Mouse (Mus musculus): ENCODE results near the gene Ankrd9. TPM values are rescaled to one million over a fixed set of nuclear protein-coding genes. Genes with fewer than 3 reads are reported as not detected.

Gene Ankrd9
- 10 to 100 TPM; 16.2 to 17.9 TPM for total RNA-seq (2021)

DNA sequence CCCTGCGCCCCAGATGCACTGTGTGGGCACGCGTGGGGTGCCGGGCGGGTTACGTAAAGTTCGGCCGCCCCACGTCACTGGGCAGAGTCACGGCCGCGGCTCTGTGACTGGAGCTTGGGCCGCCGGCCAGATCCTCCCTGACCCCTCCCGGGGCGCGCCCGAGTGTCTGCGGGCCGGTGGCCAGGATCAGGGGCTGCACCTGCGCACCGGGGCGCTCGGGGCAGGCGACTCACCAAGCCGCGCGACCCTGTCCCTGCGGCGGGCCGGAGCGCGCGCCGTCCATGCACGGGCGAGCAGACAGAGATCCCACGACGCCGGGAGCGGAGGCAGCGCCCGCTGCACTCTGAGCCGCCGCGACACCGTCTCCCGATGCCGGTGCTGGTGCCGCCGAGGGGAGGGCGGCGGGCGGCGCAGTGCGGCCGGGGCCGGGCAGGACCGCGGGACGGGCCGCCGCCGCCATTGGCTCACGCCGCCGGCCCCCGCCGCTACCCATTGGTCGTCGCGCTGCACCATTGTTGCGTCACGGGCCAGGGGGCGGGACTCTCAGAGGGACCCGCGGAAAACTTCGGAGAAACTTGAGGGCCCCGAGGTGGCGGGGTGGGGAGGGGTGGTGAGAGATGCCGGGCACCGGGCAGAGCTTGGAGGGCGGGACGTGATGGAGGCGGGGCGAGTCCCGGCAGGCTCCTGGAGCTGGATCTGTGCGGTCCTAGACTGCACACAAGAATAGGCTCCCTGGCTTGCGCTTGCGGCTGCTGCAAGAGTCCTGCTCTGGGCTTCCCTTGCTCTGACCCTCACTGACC, at the start of gene Ankrd9:
TSS of gene Ankrd9 (minus strand) at position 434 of the 800 bp plus-strand sequence.
- intact Hi-C loops (cut with DNase I): no loop called here
- DNase-seq (ENCODE audit: low spot score in 2 of 2): peak; percentile 93 to 94

DNA sequence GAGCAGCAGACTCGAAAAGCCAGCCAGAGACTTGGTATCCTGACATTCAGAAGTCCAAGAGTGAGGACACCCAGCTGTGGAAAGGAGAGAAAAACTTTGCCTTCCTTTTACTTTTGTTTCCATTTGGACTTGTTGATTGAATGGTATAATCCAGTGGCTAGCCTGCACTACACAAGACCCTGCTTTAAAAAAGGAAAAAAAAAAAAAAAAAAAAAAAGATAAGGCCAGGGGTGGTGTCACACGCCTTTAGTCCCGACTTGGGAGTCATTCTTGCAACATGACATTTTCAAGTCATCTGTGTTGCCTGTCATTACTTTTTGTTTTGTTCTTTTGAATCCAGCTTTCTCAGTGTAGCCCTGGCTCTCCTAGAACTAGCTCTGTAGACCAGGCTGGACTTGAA, 42.7 kb upstream of the Ankrd9 start:
- intact Hi-C loops (cut with DNase I): no loop called here
- DNase-seq (ENCODE audit: low spot score in 2 of 2): no peak

DNA sequence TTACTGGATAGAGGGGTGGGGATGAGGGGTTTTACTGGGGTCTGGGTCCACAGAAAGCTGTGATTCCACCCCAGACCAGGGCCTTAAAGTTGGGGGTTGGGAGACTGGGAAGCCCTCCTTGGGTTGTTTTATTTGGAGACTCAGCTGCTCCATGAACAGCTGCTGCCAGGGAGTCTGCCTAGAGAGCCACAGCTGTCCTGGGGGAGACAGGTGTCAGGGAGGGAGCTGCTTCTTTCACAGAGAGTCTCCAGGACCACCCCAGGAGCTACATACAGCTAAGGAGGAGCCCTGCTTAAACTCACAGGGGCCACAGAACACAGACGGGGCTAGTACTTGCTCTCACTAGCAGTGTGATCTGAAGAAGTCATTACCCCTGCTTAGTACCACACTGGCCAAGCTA, 42.3 kb upstream of the Ankrd9 start:
- intact Hi-C loops (cut with DNase I): no loop called here
- DNase-seq (ENCODE audit: low spot score in 2 of 2): no peak

DNA sequence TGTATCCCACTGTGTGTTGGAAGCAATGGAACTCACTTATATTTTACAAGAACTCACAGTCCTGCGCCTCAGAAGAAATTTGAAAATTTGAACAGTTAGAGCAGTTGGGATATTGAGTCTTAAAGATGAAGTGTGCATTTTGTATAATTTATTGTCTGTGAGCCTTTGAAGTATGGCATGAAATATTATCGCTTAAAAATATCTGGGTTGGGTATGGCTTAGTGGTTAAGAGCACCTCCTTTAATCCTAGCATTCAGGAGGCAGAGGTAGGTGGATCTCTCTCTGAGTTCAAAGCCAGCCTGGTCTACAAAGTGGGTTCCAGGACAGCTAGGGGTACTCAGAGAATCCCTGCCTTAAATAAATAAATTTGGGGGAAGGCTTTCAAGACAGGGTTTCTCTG, 40.2 kb upstream of the Ankrd9 start:
- intact Hi-C loops (cut with DNase I): no loop called here
- no peak for DNase-seq (ENCODE audit: low spot score in 2 of 2)

DNA sequence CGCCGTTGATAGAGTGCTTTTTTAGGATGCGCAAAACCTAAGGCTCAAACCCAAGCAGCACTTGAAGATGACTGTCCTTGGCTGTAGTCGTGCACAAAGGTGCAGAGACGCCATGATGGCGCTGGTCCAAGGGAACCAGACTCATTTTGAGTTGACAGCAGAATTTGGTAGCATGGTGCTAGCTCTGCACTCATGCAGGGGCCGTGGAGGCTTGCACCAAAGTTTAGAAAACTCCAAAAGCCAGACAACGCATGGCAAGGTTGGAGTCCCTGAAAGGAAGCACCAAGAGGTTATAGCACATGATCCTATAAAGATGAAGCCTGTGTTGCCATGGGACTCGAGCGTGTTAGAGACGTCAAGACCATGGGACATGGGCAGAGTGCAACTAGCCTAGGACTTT, 39.2 kb upstream of the Ankrd9 start:
- no peak for DNase-seq (ENCODE audit: low spot score in 2 of 2)
- intact Hi-C loops (cut with DNase I): no loop called here

DNA sequence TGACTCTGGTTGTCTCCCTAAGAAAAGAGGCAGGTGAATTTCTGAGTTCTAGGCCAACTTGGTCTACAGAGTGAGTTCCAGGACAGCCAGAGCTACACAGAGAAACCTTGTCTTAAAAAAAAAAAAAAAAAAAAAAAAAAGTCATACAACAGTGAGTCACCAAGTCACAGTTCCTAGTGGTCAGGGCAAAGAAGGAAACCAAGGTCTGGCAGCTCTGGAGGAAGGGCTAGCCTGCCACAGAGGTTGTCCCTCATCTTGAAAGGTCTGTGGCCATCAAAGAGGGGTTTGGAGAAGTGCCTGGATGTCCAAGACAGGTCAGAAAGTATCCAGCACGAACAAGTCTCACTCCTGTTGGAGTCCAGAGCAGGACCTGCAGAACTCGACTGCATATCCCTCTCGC, 38.0 kb upstream of the Ankrd9 start:
- intact Hi-C loops (cut with DNase I): no loop called here

DNA sequence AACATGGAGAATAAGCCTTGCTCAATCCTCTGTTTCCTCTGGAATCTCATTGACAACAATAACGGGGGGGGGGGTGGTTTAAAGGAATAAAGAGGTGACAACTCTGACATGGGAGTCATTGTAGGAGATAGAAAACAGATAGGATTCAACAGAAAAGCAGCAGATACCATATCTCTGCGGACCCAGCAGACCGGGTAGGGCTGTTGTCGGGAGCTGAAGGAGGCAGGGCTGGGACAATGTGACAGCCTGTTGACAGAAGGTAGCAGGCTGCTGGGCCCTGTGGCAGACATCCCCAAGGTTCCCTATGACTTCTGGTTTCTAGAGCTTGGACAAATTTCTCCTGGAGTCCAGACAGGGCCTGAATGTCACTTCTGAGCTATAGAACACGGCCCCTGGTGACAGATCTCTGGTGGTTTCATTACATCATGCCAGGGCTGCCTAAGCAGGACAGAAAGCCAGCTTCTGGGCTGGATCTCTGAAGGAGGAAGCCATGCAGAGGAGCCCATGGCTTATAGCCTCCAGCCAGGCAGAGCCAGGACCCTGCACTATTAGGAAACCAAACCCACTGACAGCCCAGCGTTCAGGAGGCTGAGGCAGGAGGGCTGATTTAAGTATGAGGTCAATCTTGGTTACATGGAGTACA, 30.9 kb upstream of the Ankrd9 start:
- DNase-seq (ENCODE audit: low spot score in 2 of 2): no peak
- intact Hi-C loops (cut with DNase I): loop anchor here (10.0 kb wide), 1 partner anchor 295 kb away; no protein-coding TSS in a partner anchor

More for the DNA sequence above, 38.0 kb upstream of the Ankrd9 start:
- DNase-seq (ENCODE audit: low spot score in 2 of 2): no peak

DNA sequence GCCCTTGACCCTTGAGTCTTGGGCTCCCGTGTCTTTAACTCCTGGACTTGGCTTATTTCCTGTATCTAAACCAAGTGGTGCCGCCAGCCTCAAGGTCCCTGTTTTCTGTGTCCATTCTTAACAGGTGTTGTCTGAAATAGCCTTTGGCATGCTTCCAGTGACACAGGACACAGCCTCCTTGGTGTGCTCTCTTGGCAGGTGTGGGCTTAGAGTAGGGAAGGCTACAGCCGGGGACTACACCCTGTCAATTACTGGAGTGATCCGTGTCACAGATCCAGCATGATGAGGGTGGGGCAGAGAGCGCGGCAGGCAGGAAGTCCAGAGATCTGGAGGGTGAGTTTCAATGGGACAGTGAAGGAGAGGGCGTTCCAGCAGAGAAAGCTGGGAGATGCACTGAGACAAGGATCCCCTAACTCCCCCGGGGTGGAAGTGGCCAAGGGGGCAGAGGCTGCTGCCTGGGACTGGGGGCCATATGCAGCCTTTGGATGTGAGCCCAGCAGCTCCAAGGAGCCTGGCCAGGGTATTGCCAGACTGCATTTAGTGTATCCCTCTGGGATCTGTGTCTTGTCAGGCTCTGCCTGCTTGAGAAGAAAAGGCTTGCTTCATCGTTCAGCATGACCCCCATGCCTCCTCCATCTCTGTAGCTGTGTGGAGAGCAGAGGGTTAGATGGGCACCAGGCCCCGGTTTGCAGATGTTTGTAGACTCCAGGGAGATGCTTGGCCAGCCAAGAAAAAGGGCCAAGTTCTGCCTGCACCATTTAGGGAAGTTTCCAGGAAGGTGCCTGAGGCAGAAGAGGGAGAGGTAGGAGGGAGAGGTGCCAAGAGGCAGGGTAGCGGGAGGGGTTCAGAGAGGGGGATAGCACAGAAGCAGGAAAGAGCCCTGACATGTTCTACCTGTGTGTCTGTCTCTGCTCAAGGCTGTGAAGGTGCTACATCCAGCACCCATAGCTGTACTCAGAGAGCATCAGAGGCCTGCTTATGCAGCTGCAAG, 30.0 kb upstream of the Ankrd9 start:
- intact Hi-C loops (cut with DNase I): loop anchor here (10.0 kb wide), 1 partner anchor 294 kb away; no protein-coding TSS in a partner anchor
- no peak for DNase-seq (ENCODE audit: low spot score in 2 of 2)

DNA sequence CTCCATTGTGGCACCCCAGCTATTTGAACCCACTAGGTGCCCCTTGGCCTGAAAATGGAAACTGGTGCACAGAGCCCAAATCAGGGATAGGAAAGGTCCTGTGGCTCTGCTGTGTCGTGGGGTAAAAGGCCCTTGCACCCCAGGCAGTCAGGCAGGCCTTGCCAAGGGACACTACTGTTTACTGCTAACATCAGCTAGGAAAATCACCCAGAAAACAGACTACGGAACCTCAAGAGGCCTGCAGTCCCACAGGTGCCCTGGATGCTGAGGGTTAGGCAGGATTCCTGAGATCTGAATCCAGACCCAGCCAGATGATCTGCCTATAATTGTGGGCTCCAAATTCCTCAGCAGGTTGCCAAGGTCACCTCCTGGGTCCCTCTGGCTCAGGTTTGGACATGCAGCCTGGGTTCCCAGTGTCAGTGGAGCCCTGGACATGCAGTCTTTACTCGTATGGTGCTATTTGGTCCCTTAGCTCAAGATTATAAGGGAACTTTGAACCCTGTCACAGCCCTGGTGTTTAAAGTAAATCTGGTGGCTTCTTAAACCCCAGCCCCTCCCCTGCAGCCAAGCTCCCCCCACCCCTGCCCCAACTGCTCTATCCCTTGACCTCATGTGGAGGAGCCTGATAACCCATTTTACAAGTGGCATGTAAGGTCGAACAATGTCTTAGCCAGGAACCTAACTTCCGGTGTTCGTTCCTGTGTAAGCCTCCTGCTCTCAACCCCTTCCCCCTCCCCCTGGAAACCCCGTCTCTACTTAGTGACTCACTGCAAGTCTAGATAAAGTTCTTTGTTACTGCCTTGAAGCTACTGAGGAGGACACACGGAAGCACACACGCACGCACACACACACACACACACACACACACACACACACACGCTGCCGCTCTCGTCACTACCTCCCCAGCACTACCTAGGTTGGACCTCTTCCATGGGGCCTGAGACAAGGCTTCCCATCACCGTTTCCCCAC, 28.6 kb upstream of the Ankrd9 start:
- intact Hi-C loops (cut with DNase I): loop anchor here (10.0 kb wide), 1 partner anchor 293 kb away; no protein-coding TSS in a partner anchor
- DNase-seq (ENCODE audit: low spot score in 2 of 2): no peak

DNA sequence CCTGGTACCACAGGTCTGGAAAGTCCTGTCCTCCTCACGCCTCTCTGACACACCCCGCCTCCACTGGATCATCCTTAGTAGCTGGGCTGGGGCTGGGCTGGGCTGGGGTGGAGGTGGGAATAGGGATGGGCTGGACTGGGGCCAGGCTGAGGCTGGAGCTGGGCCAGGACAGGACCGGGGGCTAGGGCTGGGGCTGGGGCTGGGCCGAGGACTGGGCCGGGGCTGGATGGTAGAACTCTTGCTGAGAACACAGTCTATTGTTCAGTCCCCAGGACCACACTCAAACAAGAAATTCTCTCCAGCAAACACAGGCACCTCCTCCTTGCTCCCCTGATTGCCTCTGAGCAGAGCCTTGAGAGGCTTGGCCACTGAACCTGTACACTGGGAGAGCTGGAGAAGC, 27.5 kb upstream of the Ankrd9 start:
- DNase-seq (ENCODE audit: low spot score in 2 of 2): no peak
- intact Hi-C loops (cut with DNase I): loop anchor here (10.0 kb wide), 1 partner anchor 292 kb away; no protein-coding TSS in a partner anchor

DNA sequence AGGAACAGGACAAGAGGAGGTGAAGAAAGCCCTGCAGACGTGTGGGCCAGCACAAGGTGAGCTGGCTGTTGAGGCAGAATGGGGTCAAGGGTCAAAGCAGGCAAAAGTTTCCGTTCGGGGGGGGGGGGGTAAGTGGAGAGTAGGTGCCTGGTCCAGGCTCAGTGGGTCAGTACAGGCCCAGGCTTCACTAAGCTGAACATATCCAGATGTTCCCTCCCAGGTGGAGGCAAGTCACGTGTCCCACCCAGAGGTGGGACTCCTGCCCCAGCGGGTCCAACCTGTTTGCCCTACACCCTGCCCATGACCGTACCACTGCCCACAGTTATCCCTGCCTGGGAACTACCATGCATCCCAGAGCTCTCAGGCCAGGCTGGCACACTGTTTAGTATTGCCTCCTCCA, 27.0 kb upstream of the Ankrd9 start:
- intact Hi-C loops (cut with DNase I): loop anchor here (10.0 kb wide), 1 partner anchor 291 kb away; no protein-coding TSS in a partner anchor
- no peak for DNase-seq (ENCODE audit: low spot score in 2 of 2)

DNA sequence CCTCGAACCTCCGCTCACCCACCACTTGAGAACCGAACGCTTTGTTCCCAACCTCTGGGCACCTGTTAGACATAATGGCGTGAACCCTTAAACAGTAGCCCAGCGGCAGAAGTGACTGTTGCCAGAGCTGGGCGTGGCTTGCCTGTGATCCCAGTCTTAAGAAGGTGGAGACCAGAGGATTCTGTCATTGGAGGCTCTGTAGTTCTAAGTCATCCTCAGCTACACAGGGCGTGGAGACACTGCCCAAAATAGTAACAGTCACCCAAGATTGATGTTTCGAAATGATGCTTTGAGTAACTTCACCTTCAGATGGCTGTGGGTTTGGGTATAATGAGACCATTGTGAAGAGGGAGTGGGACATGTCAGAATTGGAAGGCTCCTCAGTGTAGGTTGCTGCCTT, 25.3 kb upstream of the Ankrd9 start:
- DNase-seq (ENCODE audit: low spot score in 2 of 2): no peak
- intact Hi-C loops (cut with DNase I): loop anchor here (10.0 kb wide), 1 partner anchor 289 kb away; no protein-coding TSS in a partner anchor

DNA sequence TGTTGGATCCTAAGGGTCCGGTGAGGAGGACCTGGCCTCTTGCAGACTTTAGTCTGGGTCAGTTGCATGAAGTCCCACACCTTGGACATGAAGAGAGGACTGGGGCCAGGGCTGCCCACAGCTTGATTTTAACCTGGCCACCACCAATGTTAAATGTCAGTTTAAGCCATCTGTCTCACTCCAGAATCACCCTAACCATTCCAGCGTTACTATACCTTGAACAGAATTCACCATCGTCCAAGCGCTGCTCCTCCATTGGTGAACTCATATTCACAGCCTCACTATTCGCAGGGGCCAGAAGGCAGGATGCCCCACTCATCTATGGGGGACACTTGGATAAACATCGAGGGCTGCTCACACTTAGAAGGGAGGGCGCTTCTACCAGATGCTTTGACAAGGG, 22.1 kb upstream of the Ankrd9 start:
- intact Hi-C loops (cut with DNase I): loop anchor here (10.0 kb wide), 1 partner anchor 286 kb away; no protein-coding TSS in a partner anchor
- no peak for DNase-seq (ENCODE audit: low spot score in 2 of 2)

DNA sequence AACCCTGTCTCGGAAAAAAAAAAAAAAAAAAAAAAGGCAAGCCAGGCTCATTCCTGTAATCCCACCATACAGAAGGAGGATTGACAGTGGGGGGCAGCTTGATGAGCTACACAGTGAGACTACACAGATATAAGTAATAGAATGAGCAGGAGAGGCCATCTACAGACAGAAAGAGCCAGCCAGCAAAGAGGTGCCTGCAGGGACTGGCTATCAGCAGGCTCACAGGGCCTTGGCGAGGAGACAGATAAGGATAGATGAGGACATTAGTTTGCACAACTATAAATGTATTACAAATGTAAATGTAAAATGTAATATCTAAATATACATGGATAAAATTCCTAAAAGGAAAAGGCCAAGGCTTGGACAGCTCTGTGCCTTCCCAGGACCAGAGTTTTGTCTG, 21.0 kb upstream of the Ankrd9 start:
- DNase-seq (ENCODE audit: low spot score in 2 of 2): no peak

DNA sequence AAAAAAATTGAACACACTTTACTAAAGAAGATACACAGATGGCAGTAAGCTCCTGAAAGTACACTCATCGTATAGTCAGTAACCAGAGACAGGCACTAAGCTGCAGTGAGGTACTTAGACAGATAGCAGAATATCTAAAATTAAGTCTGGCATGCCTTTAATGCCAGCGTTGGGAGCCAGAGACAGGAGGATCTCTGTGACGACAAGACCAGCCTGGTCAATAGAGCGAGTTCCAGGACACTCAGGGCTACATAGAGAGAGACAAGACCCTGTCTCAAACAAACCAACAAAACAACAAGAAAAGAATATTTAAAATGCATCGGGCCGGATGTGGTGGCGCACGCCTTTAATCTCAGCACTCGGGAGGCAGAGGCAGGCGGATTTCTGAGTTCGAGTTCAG, 19.3 kb upstream of the Ankrd9 start:
- intact Hi-C loops (cut with DNase I): no loop called here
- no peak for DNase-seq (ENCODE audit: low spot score in 2 of 2)

More for the DNA sequence above, 21.0 kb upstream of the Ankrd9 start:
- intact Hi-C loops (cut with DNase I): loop anchor here (10.0 kb wide), 1 partner anchor 285 kb away; no protein-coding TSS in a partner anchor

DNA sequence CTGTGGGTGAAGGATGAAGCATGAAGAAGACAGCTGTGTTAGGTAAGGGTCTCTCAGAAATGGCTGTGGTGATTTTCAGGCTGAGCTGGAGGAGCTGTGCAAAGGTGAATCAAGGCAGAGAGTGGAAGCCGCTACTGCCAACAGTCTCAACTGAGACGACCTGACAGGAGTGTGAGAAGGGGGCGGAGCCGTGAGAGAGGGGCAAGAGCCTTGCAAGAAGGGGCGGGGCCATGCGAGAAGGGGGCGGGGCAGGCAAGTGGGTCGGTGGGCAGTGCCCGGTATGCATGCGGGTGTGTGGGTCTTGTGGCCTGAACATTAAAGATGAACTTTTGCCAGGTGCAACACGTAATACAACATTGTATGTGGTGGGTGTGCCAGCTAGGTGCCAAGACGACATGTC, 15.8 kb upstream of the Ankrd9 start:
- intact Hi-C loops (cut with DNase I): no loop called here
- DNase-seq (ENCODE audit: low spot score in 2 of 2): no peak

DNA sequence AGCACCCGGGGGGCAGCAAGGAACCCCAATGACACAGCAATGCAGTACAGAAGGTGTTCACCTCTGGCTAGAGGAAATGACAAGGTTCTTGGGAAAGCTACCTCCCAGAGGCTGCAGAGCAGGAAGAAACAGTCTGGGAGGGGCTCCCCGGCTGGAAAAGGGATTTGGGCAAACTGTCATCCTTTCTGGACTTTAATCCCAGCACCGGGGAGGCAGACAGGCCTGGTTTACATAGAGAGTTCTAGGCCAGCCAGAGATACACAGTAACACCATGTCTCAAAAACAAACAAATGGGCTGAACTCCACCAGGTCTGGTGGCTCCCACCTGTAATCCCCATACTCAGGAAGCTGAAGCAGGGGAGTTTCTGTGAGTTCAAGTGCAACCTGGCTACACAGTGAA, 14.4 kb upstream of the Ankrd9 start:
- intact Hi-C loops (cut with DNase I): no loop called here
- DNase-seq (ENCODE audit: low spot score in 2 of 2): no peak

DNA sequence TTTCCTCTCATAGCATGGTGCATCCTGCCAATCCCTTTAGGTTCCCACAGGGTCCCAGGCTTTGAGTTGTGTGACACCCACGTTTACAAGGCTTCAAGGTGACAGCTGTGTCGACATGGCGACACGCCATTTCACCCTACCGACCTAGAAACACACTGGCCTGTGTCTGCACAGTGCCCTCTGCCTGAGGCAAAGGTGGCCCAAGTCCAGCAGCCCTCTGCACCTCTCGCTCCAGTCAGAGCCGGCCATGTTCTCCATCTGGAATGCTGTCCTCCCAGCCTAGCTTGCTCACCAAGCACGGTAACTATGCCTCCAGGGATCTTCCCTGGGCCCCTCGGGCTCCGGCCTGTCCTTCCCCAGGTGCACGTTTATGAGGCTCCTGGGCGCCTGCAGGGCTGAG, 13.9 kb upstream of the Ankrd9 start:
- intact Hi-C loops (cut with DNase I): loop anchor here (1.0 kb wide), 1 partner anchor 56 kb away; no protein-coding TSS in a partner anchor
- no peak for DNase-seq (ENCODE audit: low spot score in 2 of 2)

Data from left cerebral cortex, postnatal 25 days (tissue).